Mouse (Mus musculus) ovary, adult 18-20 months (tissue): ENCODE data around the gene Gm37240.
A peak's percentile ranks its signal among the peaks of the same experiment; 100 is the strongest.
"Not testable (repeated sequence)": the region's sequence is repeated elsewhere in the genome, so short reads cannot be mapped to it uniquely, and the experiment has no call there.

Experiments used
- DNase-seq: peaks from one replicate; pipeline ENCODE4 v3.0.0; 2022; ENCODE audit warnings: low spot score, mixed read lengths

The Gm37240 gene

GRCm38 (mm10) chr3:84664686-84665085, 1222.6 kb downstream of the Gm37240 start:
- DNase-seq: no peak

GRCm38 (mm10) chr3:84663858-84664257, 1223.5 kb downstream of the Gm37240 start:
- DNase-seq: no peak

GRCm38 (mm10) chr3:84663079-84663478, 1224.2 kb downstream of the Gm37240 start:
- DNase-seq: no peak

GRCm38 (mm10) chr3:84660380-84660779, 1226.9 kb downstream of the Gm37240 start:
- no peak for DNase-seq

- DNase-seq: no peak
Measured at GRCm38 (mm10) chr3:84658872-84659271, 1228.4 kb downstream of the Gm37240 start.

GRCm38 (mm10) chr3:84658017-84658416, 1229.3 kb downstream of the Gm37240 start:
- no peak for DNase-seq

- no peak for DNase-seq
Measured at GRCm38 (mm10) chr3:84657240-84657639, 1230.1 kb downstream of the Gm37240 start.

- not testable (repeated sequence) for DNase-seq
Measured at GRCm38 (mm10) chr3:84655785-84656150, 1231.5 kb downstream of the Gm37240 start.

GRCm38 (mm10) chr3:84654900-84655784, 1232.2 kb downstream of the Gm37240 start:
- DNase-seq: no peak

- DNase-seq: no peak
Measured at GRCm38 (mm10) chr3:84654246-84654826, 1233.0 kb downstream of the Gm37240 start.

- DNase-seq: no peak
Measured at GRCm38 (mm10) chr3:84653557-84654245, 1233.6 kb downstream of the Gm37240 start.

GRCm38 (mm10) chr3:84652643-84653556, 1234.4 kb downstream of the Gm37240 start:
- DNase-seq: no peak

- no peak for DNase-seq
Measured at GRCm38 (mm10) chr3:84649578-84650327, 1237.6 kb downstream of the Gm37240 start.

GRCm38 (mm10) chr3:84648069-84648468, 1239.2 kb downstream of the Gm37240 start:
- DNase-seq: not testable (repeated sequence)

GRCm38 (mm10) chr3:84647616-84648015, 1239.7 kb downstream of the Gm37240 start:
- peak; percentile 48 for DNase-seq

- no peak for DNase-seq
Measured at GRCm38 (mm10) chr3:84646331-84646845, 1240.9 kb downstream of the Gm37240 start.

GRCm38 (mm10) chr3:84646007-84646290, 1241.4 kb downstream of the Gm37240 start:
- DNase-seq: no peak

- no peak for DNase-seq
Measured at GRCm38 (mm10) chr3:84645156-84646006, 1241.9 kb downstream of the Gm37240 start.

GRCm38 (mm10) chr3:84642942-84643341, 1244.4 kb downstream of the Gm37240 start:
- DNase-seq: no peak

- DNase-seq: no peak
Measured at GRCm38 (mm10) chr3:84641391-84641790, 1245.9 kb downstream of the Gm37240 start.
